Mouse (Mus musculus): ENCODE measurements around the gene Tbp.
"Not testable (repeated sequence)": the region's sequence is repeated elsewhere in the genome, so short reads cannot be mapped to it uniquely, and the experiment has no call there.

Tbp gene

GRCm38 (mm10) chr17:15536457-15536904 is 36.8 kb downstream of the Tbp start:
- no peak for DNase-seq (ENCODE audit: low spot score in 2 of 2)

GRCm38 (mm10) chr17:15540309-15540708 is 40.6 kb downstream of the Tbp start:
- DNase-seq (ENCODE audit: low spot score in 2 of 2) = no peak

- not testable (repeated sequence) for DNase-seq (ENCODE audit: low spot score in 2 of 2)
These were observed 44.2 kb downstream of the Tbp start for GRCm38 (mm10) chr17:15543868-15544267.

GRCm38 (mm10) chr17:15546440-15546839 is 46.8 kb downstream of the Tbp start:
- peak in 1 of 2 experiments; percentile 24 for DNase-seq (ENCODE audit: low spot score in 2 of 2)

- no peak for DNase-seq (ENCODE audit: low spot score in 2 of 2)
These were observed 50.0 kb downstream of the Tbp start for GRCm38 (mm10) chr17:15549713-15550112.

- no peak for DNase-seq (ENCODE audit: low spot score in 2 of 2)
These were observed 60.3 kb downstream of the Tbp start for GRCm38 (mm10) chr17:15559946-15560345.

- DNase-seq (ENCODE audit: low spot score in 2 of 2) = peak; percentile 97 to 99
These were observed 64.6 kb downstream of the Tbp start, which contains the start of gene Prdm9 for GRCm38 (mm10) chr17:15564014-15564927. Gene Prdm9, minus strand, starts transcription at chr17:15564354.

GRCm38 (mm10) chr17:15564928-15565300 is 65.2 kb downstream of the Tbp start:
- no peak for DNase-seq (ENCODE audit: low spot score in 2 of 2)

GRCm38 (mm10) chr17:15566908-15567307 is 67.2 kb downstream of the Tbp start:
- DNase-seq (ENCODE audit: low spot score in 2 of 2) = no peak

GRCm38 (mm10) chr17:15575056-15575455 is 75.4 kb downstream of the Tbp start:
- DNase-seq (ENCODE audit: low spot score in 2 of 2) = no peak

- DNase-seq (ENCODE audit: low spot score in 2 of 2) = peak in 1 of 2 experiments; percentile 25
These were observed 77.6 kb downstream of the Tbp start for GRCm38 (mm10) chr17:15577291-15577694.

Measured in spleen, postnatal 10 days (tissue).